Mouse (Mus musculus) ES-E14 (cell line): ENCODE data around the gene Pde2a.

Source experiments
- CHD2 ChIP-seq: IDR thresholded peaks from 2 replicates; pipeline ENCODE4 v1.6.1; 2014; ENCODE audit warnings: mild to moderate bottlenecking, low read depth, low read length, inconsistent platforms
- HCFC1 ChIP-seq: IDR thresholded peaks from 2 replicates; pipeline ENCODE4 v1.6.1; 2012; ENCODE audit warnings: low read length, inconsistent platforms, borderline replicate concordance; ENCODE audit not compliant: insufficient read depth
- MAFK ChIP-seq: IDR thresholded peaks from 2 replicates; pipeline ENCODE4 v1.6.1; 2014; ENCODE audit warnings: mild to moderate bottlenecking, low read depth, low read length, inconsistent platforms; ENCODE audit not compliant: insufficient read depth
- ZC3H11A ChIP-seq: IDR thresholded peaks from 2 replicates; pipeline ENCODE4 v1.6.1; 2012; ENCODE audit warnings: low read depth, mild to moderate bottlenecking, inconsistent platforms, low read length, borderline replicate concordance

- TF ChIP-seq MAFK (no peak), HCFC1 (no peak), ZC3H11A (no peak), CHD2 (no peak)
These were observed 54.5 kb downstream of the Pde2a start for GRCm38 (mm10) chr7:101476028-101476427.
